Mouse (Mus musculus): ENCODE measurements around the gene Aebp2. TPM values are rescaled to one million over a fixed set of nuclear protein-coding genes. Genes with fewer than 3 reads are reported as not detected.
"Not testable (repeated sequence)": the region's sequence is repeated elsewhere in the genome, so short reads cannot be mapped to it uniquely, and the experiment has no call there.

Aebp2 gene
- 10 to 100 TPM; 63.1 TPM for total RNA-seq (2021)
- long read RNA-seq, experiment 1, transcript Aebp2-202 (8 exons, 3,727 nt), result major isoform, 9 of 27 reads
- long read RNA-seq, experiment 1, partial matches to known transcripts, result 2 of 27 reads
- long read RNA-seq, experiment 1, other reads (novel, unspliced or antisense), result 16 of 27 reads
- long read RNA-seq, experiment 2, transcript Aebp2-202 (8 exons, 3,727 nt), result major isoform, 38 of 96 reads
- long read RNA-seq, experiment 2, partial matches to known transcripts, result 3 of 96 reads
- long read RNA-seq, experiment 2, other reads (novel, unspliced or antisense), result 55 of 96 reads

DNA sequence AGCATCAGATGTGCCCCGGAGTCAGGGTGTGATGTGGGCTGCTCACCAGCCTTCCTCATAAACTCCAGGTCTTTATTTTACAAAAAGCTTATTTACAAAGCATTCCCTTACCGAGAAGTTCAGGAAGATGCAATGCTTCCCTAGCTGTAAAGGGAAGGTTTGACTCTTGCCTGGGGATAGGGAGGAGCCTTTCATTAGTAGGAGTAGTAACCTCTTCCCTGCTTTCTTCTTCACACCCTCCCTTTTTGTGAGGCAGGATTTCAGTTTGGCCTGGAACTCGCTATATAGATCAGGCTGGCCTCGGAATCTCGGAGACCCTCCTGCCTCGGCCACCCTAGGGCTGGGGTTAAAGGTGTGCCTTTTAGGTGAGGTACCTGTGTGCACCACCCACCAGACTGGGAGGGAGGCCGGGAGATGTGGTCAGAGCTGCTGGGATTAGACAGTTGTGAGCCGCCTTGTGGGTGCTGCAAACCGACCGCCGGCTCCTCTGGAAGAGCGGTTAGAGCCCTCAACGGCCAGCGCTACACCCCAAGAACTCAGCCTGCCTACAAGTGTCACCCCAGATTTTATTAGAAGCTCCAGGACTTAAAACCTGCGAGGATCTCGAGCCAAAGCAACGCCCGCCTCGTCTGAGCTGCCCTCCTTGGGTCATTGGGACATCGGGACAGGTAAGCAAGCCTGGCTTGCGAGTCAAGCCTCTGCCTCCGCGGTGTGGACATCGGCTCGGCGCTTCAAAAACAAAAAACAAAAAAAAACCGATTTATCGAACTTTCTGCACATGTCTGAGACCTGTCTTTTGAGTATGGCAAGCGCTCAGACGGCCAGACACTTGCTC, at the start of gene Aebp2:
Gene Aebp2 (plus strand): TSS at position 273 of the 835 bp plus-strand sequence.
- no peak for DNase-seq (ENCODE audit: low spot score in 2 of 2)

DNA sequence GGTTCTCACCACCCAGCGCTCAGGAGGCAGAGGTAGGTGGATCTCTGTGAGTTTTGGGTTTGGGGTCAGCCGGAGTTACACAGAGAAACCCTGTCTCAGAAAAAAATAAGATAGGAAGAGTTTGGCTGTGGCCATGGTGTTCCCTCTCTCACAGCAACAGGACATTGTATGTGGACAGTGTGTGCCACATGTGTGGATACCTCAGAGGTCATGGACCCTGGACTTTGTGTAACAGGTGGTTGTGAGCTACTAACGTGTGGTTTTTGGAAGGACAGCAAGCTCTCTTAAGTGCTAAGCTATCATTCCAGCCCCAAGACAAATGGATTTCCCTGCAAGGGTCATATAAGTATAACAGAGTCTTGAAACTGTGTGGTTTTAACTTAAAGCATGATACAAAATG, 47.5 kb upstream of the Aebp2 start:
- no peak for DNase-seq (ENCODE audit: low spot score in 2 of 2)

- DNase-seq (ENCODE audit: low spot score in 2 of 2), result no peak
Measured at GRCm38 (mm10) chr6:140576133-140576532, 46.3 kb upstream of the Aebp2 start.

- no peak for DNase-seq (ENCODE audit: low spot score in 2 of 2)
Measured at GRCm38 (mm10) chr6:140576961-140577821, 45.3 kb upstream of the Aebp2 start.

DNA sequence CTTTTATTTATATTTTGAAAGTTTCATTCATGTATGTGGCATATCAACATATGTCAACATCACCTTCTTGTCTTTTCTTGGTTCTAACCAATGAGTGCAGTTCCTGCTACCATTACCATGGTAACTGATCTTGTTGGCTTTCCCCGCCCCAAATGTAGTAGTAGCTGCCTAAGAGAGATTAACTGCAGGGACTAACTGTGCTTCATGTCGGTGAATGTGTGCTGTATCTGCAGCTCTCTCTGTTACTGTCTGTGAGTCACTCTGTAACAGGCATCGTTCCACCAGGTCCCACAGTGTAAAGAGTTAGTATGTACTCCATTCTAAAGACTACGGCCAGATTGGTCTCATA, 44.7 kb upstream of the Aebp2 start:
- DNase-seq (ENCODE audit: low spot score in 2 of 2), result no peak

GRCm38 (mm10) chr6:140578985-140579384, 43.5 kb upstream of the Aebp2 start:
- DNase-seq (ENCODE audit: low spot score in 2 of 2), result not testable (repeated sequence)

GRCm38 (mm10) chr6:140580170-140580569, 42.3 kb upstream of the Aebp2 start:
- no peak for DNase-seq (ENCODE audit: low spot score in 2 of 2)

GRCm38 (mm10) chr6:140586714-140587259, 35.7 kb upstream of the Aebp2 start:
- no peak for DNase-seq (ENCODE audit: low spot score in 2 of 2)

- DNase-seq (ENCODE audit: low spot score in 2 of 2), result no peak
Measured at GRCm38 (mm10) chr6:140591331-140591730, 31.1 kb upstream of the Aebp2 start.

GRCm38 (mm10) chr6:140592713-140593112, 29.8 kb upstream of the Aebp2 start:
- DNase-seq (ENCODE audit: low spot score in 2 of 2), result no peak

DNA sequence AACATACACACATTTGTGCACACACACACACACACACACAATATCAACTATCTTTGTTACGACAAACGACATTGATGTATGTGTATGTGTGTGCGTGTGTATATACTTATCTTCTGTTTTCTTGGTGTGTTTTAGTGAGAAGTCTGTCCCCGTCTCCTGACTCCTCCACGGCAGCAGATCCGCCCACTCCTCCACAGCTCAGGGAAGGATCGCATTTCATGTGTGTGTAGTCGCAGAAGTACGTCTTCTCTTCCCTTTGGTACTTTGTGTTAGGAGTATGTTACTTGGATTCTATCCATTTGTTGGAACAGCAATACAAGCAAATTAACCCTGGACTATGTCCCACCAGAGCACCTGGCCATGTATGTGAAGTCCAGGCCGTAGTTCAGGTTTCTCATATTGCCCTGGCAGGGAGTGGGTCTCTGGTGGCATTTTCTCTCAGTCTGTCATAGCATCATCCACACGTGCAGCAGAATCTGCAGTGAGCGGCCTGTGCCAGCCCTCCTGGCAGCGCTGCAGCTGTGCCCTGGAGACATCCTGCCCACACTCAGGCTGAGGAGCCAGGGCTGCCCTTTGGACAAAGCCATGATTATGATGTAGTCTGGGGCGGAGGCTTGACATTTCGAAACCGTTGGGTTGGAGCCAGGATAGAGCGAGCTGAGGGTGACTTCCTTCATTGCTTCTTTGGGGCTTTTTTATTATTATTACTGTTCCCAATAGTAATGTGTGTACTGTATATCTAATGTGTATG, 28.9 kb upstream of the Aebp2 start:
- peak; percentile 31 to 47 for DNase-seq (ENCODE audit: low spot score in 2 of 2)

DNA sequence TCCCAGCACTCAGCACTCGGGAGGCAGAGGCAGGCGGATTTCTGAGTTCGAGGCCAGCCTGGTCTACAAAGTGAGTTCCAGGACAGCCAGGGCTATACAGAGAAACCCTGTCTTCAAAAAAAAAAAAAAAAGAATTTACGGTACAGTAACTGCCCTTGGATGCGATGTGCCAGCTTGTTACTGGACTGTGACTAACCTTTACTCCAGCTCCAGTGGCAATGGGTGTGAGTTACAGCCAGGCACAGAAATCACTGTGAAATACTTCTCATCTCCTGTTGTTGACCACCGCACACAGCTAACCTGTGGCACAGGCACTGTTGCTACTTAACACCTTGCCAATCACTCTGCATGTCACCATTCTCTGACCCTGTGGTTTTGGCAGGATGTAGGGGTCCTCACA, 26.9 kb upstream of the Aebp2 start:
- DNase-seq (ENCODE audit: low spot score in 2 of 2), result not testable (repeated sequence)

- no peak for DNase-seq (ENCODE audit: low spot score in 2 of 2)
Measured at GRCm38 (mm10) chr6:140597381-140598329, 24.8 kb upstream of the Aebp2 start.

GRCm38 (mm10) chr6:140598516-140598915, 23.9 kb upstream of the Aebp2 start:
- no peak for DNase-seq (ENCODE audit: low spot score in 2 of 2)

- no peak for DNase-seq (ENCODE audit: low spot score in 2 of 2)
Measured at GRCm38 (mm10) chr6:140599337-140599736, 23.1 kb upstream of the Aebp2 start.

GRCm38 (mm10) chr6:140600671-140601070, 21.8 kb upstream of the Aebp2 start:
- not testable (repeated sequence) for DNase-seq (ENCODE audit: low spot score in 2 of 2)

GRCm38 (mm10) chr6:140601175-140601574, 21.3 kb upstream of the Aebp2 start:
- DNase-seq (ENCODE audit: low spot score in 2 of 2), result no peak

DNA sequence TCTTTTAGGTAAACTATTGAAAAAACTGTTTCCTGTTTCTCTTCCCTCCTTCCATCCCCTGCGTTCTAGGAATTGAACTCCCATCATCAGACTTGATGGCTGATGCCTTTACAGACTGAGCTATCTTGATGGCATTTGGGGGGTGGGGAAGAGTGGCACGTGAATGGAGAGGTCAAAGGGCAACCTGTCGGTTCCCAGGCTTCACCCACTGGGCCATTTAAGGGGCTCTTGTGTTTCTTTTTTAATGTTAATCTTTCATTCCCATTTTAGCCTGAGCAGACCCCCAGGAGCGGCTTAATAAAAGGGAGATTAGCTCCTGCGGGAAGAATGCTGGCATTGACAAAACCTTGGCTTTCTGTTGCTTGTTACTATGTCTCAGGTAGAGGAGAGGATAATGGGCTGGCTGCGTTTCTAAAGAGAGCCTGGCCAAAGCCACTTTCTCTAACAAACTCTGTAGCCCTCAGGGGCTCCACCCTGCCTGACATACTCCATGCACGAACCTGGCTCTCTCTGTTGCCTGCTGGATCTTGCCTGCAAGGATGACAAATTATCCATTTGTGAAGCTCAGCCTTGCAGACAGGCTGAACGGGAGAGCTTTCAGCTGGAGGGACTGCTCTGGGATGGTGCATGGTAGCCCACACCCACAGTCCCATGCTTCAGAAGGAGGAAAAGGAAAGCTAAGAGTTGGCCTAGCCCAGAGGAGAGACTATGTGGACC, 19.1 kb upstream of the Aebp2 start:
- no peak for DNase-seq (ENCODE audit: low spot score in 2 of 2)

GRCm38 (mm10) chr6:140605173-140605572, 17.3 kb upstream of the Aebp2 start:
- not testable (repeated sequence) for DNase-seq (ENCODE audit: low spot score in 2 of 2)
